Mouse (Mus musculus) erythroblast, embryonic 14.5 days (primary cell): ENCODE results near the gene Fam126a.

Experiments
- GATA1 ChIP-seq: IDR thresholded peaks from 2 replicates; pipeline ENCODE4 v1.6.1; 2012; ENCODE audit warnings: low read length, inconsistent platforms, mixed read lengths
- TAL1 ChIP-seq: IDR thresholded peaks from 3 replicates; pipeline ENCODE4 v1.6.1; 2012; ENCODE audit warnings: low read length, inconsistent platforms, mixed read lengths

GRCm38 (mm10) chr5:24040601-24041000 is 10.1 kb upstream of the Fam126a start:
- no peak for TF ChIP-seq TAL1
- TF ChIP-seq GATA1 = no peak
